Mouse (Mus musculus) T-cell, adult 2 months (primary cell): ENCODE results near the gene Kcna3.
A peak's percentile ranks its signal among the peaks of the same experiment; 100 is the strongest.

Experiments used
- DNase-seq: peaks from one replicate; pipeline ENCODE4 v3.0.0; 2022; ENCODE audit warnings: low spot score

Kcna3 gene

GRCm38 (mm10) chr3:107035521-107036457 lies at the start of gene Kcna3:
TSS of gene Kcna3 (plus strand) at chr3:107036169.
- DNase-seq = peak; percentile 69

GRCm38 (mm10) chr3:106991334-106991733 lies 44.6 kb upstream of the Kcna3 start:
- DNase-seq = no peak

- no peak for DNase-seq
Measured at GRCm38 (mm10) chr3:106995347-106995746, 40.6 kb upstream of the Kcna3 start.

GRCm38 (mm10) chr3:106996186-106996585 lies 39.8 kb upstream of the Kcna3 start:
- DNase-seq = peak; percentile 3

GRCm38 (mm10) chr3:106998370-106998769 lies 37.6 kb upstream of the Kcna3 start:
- no peak for DNase-seq

GRCm38 (mm10) chr3:107000165-107000564 lies 35.8 kb upstream of the Kcna3 start:
- DNase-seq = no peak

- no peak for DNase-seq
Measured at GRCm38 (mm10) chr3:107002249-107003123, 33.5 kb upstream of the Kcna3 start.

- DNase-seq = no peak
Measured at GRCm38 (mm10) chr3:107009329-107010076, 26.5 kb upstream of the Kcna3 start.

GRCm38 (mm10) chr3:107018286-107018685 lies 17.7 kb upstream of the Kcna3 start:
- DNase-seq = no peak

- DNase-seq = no peak
Measured at GRCm38 (mm10) chr3:107031547-107031946, 4.4 kb upstream of the Kcna3 start.

- no peak for DNase-seq
Measured at GRCm38 (mm10) chr3:107034776-107035175, 1.2 kb upstream of the Kcna3 start.

- DNase-seq = no peak
Measured at GRCm38 (mm10) chr3:107036458-107037039, 580 bp downstream of the Kcna3 start.

GRCm38 (mm10) chr3:107037105-107037504 lies 1.1 kb downstream of the Kcna3 start:
- no peak for DNase-seq

- peak; percentile 18 for DNase-seq
Measured at GRCm38 (mm10) chr3:107037536-107038155, 1.7 kb downstream of the Kcna3 start.

GRCm38 (mm10) chr3:107038156-107038536 lies 2.2 kb downstream of the Kcna3 start:
- peak; percentile 59 for DNase-seq

- DNase-seq = peak; percentile 63
Measured at GRCm38 (mm10) chr3:107038661-107039223, 2.8 kb downstream of the Kcna3 start.

GRCm38 (mm10) chr3:107039306-107039705 lies 3.3 kb downstream of the Kcna3 start:
- peak; percentile 20 for DNase-seq

GRCm38 (mm10) chr3:107040408-107040807 lies 4.4 kb downstream of the Kcna3 start:
- peak; percentile 12 for DNase-seq

GRCm38 (mm10) chr3:107041718-107042117 lies 5.7 kb downstream of the Kcna3 start:
- no peak for DNase-seq

GRCm38 (mm10) chr3:107061468-107061867 lies 25.5 kb downstream of the Kcna3 start:
- DNase-seq = no peak

- peak; percentile 48 for DNase-seq
Measured at GRCm38 (mm10) chr3:107062771-107063170, 26.8 kb downstream of the Kcna3 start.
